Mouse (Mus musculus) mouse trophoblast stem cell (cell line): ENCODE measurements around the gene Tmod1.

ENCODE experiments used
- in situ Hi-C, 2 experiments: fragments of 300-500 bp; cut with MseI, MboI; formaldehyde crosslinking; loops; 2 replicates in 1 of 2; 3 replicates in 1 of 2; pipeline ENCODE4 v1.15.1; 2025

Tmod1 gene

DNA sequence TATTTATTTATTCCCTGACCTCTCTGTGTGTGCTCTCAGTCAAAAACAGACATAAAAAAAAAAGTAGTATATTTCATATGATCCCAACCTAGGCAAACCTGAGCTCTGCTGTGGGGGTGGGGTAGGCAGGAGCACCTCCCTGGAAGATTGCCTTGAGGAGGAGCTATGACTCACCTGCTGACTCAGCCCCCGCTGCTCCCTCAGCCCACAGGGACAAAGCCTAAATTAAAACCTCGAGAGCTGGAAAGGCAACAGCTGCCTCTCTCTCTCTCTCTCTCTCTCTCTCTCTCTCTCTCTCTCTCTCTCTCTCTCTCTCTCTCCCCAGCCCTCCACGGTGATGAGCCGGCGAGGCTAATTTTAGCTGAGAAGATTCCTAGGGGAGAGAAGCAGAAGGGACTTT lies 49.1 kb downstream of the Tmod1 start:
- in situ Hi-C loops = no loop called here

DNA sequence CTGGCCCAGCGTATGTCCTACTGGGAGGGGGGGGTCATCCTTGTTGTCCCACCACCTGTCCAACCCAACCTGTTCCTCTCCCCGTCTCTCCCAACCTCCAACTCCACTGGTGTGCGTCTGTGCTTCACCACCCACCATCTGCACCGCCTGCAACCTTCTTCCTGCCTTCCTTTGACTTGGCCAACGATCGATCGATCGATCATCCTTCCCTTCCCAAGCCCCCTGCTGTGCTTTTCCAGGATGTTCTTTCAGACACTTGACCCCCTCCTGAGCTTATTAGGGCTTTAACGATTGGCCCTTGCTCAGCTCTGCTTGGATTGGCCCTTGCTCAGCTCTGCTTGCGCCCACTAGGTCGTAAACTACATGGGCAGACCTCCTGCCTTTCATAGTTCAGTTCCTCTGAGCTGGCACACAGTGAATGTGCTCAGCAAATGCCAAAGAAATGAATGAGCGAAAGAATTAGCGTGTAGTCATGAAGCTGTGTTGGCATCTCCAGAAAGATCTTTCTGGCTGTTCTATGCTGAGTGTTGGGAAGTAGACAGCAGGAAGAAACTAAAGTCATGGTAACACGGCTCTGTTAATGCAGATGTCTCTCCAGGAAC lies 50.9 kb downstream of the Tmod1 start:
- in situ Hi-C loops = no loop called here

DNA sequence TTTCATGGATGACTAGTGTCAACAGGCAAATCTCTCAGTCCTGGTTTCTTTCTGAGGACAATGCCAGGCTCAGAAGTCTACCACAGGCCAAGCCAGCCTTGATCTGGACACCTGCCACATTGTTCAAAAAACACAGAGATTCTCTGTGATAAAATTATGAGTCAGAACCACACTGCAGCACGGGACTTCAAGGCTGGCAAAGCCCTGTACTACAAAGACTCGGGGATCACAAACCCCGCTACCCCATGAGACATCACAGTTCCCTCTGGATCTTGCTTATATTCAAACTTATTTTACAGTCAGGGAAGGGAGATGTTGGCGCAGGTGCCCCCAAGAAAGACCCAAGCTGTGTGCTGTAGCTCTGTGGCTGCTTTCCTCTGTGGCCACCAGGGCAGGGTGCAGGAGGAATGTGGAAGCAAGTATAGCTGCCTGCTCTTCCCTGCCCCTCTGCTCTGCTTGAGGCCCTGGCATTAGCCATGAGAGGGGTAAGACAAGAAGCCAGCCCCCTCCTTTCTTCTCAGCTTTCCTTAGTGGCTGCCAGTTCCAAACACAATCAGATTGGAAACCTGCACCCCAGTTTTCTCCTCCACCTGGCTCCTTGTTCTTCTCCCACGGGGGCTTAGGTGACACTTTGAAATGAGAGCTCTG lies 53.8 kb downstream of the Tmod1 start:
- in situ Hi-C loops = no loop called here

DNA sequence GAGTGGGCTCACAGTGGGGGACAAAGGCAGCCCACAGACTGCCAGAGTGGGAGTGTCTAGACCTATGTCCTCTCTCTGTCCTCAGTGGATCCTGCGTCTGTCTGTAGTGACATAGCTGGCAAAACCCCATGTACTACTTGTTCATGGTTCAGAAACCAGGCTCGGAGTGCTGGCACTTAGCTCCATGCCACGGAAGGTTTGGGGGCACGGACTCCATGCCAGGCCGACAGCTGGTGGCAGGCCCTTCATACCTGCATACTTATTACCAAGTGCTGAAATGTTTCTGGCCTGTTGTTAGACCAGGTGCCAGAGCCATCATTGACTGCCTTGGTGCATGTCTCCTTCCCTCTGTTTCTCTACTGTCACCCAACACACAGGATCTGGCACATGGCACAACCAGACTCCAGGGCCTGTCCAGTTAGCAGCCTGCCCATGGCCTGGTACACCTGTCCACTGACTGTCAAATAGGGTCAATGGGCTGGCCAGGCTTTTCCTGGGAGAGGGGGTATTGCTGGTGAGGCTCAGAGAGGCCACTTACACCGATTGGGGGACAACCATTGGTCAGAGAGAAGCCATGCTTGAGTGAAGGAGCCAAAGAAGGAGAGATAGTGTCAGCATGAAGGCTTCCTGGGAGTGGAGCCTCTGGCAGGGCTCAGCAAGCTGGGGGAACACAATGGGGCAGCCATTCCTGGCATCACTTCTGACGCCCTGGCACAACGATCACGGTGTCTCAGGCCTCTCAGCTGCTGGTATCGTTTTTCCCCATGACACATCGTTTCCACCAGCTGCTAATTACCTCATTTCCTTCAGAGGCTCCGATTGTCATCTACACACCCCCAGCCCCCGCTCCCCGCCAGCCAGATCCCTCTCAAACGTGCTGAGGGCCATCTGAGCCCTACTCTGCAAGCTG lies 56.4 kb downstream of the Tmod1 start:
- in situ Hi-C loops = no loop called here

DNA sequence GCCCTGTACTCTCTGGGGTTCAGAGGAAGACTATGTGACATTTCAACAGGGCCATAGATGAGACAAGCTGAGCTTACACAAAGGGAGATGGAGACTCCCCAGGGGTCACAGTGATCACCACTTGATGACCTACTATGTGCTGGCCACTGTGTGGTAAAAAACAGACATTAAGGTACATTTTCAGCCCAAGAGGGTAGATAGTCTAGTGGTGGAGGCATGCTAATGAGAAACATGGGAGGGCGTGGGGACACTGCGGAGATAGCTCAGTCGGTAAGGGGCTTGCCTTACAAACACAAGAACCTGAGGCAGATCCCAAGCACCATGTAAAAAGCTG lies 57.1 kb downstream of the Tmod1 start:
- in situ Hi-C loops = no loop called here

DNA sequence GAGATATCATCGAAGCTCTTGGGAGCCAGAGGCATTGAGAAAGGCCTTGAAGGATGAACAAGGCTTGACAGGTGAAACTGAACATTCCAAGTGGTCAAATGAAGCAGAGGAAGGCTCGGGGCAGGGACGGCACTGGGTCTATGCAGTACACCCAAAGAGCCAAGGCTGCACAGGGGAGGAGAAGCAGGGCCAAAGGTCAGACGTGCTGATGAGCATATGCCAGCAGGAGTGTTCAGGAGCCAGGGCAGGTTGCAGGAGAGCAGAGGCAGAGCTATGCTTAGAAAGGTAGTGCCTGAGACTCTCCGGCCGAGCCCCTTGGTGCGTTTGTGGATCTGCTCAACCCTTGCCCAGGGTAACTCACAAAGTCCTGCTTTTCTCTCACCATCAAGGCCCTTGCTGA lies 57.8 kb downstream of the Tmod1 start:
- in situ Hi-C loops = no loop called here

DNA sequence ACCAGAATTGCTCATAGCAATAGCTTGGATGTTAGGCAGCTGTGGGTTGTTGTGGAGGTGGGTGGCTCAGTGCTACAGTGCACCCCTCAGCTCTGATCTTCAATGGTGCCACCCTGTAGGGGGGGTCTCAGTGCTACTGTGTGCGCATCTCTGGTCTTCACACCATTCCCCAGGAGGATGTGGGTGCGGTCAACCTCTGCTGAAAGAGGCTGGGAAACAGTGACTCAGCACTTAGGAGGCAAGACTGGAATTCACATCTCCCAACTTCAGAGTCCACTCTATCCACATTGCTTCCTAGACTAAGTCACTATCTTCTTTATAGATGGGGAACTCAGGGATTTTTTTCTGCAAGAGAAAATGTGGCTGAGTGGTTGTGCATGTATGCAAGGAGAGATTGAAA lies 58.9 kb downstream of the Tmod1 start:
- in situ Hi-C loops = no loop called here

DNA sequence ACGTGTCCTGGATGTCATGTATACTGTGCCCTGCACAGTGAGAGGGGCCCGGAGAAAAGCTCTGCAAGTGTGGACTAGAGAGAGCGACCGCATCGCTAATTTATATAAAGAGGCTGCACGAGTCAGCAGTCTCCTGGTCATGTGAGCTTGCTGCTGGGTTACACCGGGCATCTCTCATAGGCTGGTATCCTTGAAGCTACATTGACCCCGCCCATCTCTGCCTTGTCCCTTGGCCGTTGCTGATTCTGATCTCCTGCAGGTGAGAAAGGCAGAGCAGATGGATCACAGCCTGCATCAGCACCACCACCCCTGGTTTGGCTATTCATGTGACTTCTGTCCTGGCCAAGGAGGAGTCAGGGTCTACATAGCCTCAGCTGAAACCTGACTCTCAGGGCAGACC lies 60.4 kb downstream of the Tmod1 start:
- in situ Hi-C loops = no loop called here

DNA sequence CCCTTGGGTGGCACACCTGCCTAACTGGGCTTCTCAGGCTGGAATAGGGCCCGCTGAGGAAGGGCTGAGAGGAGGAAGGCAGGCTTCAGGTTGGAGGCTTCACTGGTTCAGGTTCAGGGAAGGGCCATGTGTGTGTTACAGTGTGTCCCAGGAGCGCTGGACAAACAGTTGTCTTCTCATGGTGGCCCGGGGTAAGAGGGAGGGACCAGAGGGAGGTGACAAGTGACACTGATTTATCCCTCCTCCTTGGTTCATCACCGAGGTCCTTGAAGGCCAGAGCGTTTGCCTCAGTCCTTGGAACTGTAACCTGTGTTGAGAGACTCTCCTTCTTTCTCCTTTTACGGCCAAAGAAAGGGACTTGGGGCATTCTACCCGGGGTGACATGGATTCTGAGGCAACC lies 61.8 kb downstream of the Tmod1 start:
- in situ Hi-C loops = no loop called here

DNA sequence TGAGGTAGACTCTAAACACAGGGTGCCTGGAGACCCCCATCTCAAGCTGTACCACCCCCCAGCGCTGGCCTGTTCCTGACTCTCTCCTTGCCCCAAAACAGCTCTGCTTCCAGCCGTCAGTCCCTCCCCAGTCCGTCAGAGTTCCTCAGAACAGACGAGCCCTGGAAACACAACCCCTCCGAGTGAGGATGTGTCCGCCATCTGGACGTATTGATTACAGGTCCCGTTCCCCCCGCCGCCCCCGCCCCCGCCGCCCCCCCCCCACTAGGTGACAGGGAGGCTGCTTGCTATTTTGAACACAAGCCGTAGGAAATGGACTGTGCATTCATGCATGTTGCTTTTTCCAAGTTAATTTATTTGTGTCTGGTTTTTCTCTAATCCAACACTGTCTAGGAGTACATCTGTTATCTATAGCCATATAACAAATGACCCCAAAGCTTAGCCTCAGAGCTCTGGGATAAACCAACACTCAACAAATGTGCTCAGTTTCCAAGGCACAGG lies 62.5 kb downstream of the Tmod1 start:
- in situ Hi-C loops = no loop called here

DNA sequence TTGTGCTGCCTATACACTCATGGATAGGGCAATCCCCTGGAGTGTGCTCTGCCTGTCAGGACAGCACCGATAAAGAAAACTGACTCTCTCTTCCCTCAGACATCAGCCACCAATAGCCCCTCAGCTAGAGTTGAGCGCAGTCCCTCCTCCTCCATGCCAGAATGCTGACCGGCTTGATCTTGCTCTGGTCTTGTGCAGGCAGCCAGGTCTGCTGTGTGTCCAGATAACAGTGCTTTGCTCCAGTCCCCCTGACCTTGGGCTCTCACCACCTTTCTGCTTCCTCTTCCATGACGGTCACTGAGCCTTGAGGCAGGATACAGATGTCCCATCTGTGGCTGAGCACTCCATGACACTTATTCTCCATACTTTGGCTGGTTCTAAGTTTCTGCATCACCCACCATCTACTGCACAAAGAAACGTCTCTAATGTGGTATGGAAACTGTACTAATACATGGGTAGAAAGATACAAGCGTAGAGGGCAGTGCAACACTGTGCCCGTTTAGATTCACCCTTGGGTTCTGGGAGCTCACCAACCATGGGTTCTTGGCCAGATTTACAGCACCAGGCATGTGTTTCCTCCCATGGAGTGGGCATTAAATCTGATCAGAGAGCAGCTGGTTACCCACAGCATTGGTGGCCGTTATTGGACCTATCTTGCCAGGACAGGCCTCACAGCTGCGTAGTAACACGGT lies 63.5 kb downstream of the Tmod1 start:
- in situ Hi-C loops = no loop called here

DNA sequence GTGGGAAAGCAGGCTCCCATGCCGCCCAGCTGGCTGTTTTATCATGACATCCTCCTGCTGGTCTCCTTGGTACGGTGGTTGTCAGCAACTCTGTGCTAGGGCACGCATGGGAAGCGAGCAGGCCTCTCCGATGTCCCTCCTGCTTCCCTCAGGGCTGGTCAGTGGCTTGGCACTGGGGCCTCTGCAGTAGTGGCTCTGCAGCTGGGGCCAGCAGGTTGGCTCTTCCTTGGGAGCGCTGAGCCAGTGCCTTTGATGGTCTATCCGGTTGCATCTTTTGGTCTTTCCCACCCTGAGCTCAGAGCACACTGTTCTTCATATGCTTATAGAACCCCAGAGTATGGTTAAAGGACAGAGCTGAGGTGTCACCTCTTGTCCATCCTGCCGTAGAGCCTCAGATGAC lies 71.3 kb downstream of the Tmod1 start:
- in situ Hi-C loops = no loop called here

DNA sequence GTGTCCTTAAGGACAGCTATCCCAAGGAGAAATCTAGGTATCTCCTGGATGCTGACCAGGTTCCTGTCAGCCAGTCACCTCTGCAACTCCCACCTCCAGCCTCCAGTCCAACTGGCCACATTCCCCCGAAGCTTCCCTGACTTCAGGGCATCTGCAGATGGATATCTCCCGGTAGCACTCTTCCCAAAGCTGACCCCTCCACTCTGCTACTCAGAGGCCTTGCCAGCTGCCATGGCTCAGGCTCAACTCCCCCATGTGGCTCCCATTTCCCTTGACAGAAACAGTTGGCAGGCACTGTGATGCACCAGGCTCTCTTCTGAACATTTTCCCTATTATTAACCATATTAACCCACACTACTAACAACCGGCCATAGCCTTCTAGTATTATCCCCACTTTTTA lies 72.6 kb downstream of the Tmod1 start:
- in situ Hi-C loops = no loop called here

DNA sequence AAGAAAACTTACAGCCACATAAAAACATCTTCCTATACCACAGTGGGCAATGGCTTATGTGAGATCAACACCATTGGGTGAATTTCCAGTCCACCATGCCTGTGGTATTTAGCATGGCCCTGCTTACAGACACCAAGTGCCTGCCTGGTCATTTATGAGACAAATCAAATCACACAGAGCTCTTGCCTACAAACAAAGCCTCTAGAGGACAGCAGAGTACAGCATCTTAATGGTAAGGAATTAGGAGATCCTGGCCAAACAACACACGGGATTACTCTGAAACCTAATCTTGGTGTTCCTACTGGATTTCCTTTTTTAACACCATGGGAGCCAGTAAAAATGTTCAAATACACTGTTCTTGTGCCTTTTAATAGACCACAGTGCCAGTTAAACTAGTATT lies 76.6 kb downstream of the Tmod1 start:
- in situ Hi-C loops = no loop called here

DNA sequence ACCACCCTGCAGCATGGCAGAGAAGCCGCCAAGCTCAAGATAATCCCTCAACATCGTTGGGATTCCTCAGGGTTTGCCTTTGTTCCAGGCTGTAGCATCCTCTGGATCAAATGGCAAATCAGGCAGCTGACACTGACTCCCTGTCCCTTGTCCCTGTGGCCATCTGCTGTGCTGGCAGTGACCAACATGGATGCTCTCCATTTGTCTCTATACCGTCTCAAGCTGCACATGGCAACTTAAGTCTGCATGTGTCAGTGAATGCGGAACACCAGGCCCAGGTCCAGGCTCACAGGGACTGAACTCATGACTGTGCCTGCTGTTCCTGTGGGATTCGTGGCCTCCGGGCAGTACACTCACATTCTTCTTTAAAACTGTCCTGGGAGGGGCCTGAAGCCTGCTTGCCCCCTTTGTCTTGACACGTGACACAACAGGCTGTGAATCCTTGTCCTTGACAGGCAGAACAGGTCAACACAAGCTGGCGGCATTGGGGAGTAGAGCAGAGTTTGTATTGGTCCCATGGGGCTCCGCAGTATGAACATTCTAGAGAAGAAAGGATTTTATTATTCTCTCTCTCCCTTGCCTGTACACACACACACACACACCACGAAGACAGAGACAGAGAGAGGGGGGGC lies 77.9 kb downstream of the Tmod1 start:
- in situ Hi-C loops = no loop called here

DNA sequence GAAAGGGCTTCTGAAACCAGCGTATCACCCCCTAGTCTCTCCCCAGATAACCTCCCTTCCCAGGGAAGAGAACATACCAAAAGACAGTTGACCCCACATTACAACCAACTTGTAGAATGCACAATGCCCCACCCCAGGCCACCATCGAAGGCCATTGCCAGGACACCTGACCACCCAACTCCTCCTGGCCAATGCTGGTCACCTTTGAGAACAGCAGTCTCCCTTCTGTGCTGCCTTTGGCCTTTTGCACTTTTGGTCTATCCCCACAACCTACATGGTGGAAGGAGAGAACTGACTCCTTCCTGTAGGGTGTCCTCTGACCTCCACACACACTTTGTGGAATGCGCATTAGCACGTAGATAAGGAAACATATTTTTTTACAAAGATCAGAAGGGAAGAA lies 78.8 kb downstream of the Tmod1 start:
- in situ Hi-C loops = no loop called here

DNA sequence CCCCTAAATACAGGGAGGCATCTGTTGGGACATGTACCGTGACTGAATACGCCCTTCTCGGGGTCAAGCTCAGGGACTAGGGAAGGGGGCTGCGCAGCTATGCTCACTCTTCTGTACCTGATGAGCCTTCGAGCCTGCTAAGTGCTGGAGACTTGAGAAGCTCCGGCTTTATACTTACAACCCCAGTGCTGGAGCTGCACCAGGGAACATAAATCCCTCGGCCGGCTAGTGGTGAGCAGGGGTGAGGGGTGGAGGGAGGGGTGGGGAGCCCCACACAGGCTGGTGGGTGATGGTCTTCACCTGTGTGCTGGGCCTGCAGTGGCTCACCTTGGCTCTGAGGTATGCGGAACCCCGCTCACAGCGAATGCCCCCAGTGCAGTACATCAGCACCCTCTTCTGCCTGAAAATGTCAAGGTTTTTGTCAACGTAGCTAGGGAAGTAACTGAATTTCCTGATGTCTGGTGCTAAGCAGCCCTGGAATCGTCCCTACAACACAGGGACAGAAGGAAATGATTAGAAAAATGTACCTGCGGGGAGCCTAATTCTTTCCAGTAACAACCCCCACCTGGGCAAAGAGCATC lies 80.9 kb downstream of the Tmod1 start:
- in situ Hi-C loops = no loop called here

DNA sequence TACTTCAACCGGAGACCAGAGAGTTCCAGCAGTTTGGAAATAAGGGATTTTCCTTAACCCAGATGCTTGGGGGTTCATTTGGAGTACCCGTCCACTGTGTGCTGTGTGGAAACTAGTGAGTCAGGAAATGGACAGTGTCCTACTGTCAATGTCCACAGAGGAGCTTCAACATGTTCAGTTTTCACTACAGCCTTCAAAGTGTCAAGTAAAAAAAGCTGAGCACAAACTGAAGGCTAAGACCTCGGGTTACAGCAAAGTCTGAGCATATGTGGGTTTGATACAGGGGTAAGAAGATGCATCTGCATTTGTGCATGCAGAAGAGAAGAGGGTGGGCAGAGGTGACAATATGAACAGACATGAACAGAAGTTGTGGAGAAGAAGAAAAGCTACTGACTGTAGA lies 82.0 kb downstream of the Tmod1 start:
- in situ Hi-C loops = no loop called here

DNA sequence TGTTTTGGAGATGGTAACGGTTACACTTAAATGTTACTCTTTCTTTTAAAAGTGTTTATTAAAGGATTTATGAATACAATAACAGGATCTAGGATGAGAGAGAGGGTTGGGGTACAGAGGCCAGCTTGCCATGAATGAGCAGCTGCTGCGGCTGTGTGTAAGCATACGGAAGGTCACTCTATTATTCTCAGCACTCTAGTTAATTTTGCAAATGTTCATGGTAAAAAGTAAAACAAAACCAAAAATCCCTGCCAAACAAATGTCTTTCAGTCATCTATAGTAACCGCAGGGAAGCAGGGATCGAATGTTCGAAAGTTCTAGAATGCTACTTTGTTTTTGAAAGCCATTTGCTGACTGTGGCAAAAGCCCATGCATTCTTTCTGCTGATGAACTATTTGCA lies 84.6 kb downstream of the Tmod1 start:
- in situ Hi-C loops = no loop called here

DNA sequence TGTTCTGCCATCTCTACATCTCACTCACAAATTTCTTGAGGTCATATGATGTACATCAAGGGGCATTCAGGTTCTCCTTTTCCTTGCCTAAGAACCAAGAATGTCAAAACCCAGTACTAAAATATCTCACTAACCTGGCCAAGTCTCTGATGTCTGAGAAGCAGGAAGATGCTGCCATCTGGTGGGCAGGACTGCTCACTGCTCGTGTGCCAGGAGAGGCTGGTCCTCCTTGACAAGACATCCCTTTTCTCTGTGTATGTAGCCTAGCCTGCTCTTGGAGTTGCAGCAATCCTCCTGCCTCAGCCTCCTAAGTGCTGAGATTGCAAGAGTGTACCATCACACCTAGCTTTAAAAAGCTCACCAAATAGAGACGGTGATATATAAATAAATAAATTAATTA lies 87.8 kb downstream of the Tmod1 start:
- in situ Hi-C loops = no loop called here

DNA sequence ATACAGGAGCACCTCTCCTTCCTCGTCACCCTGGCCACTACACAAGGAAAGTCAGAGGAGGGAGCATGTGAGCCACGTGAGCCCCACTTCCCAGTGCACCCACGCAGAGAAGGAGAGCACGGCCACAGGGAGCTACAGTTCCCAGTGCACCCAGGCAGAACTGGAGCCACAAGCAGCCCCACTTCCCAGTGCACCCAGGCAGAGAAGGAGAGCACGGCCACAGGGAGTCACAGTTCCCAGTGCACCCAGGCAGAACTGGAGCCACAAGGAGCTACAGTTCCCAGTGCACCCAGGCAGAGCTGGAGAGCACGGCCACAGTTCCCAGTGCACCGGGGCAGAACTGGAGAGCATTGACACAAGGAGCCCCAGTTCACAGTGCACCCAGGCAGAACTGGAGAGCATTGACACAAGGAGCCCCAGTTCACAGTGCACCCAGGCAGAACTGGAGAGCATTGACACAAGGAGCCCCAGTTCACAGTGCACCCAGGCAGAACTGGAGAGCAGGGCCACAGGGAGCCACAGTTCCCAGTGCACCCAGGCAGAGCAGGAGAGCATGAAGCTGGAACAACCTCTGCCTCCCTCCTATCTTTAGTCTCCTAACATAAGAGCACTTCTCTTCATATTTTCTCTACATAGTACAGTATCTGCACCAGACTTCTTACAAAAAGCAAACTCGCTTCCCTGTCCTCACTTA lies 90.7 kb downstream of the Tmod1 start:
- in situ Hi-C loops = no loop called here
